Mouse (Mus musculus) intestine, embryonic 16.5 days (tissue): ENCODE data around the gene Capg. TPM values are rescaled to one million over a fixed set of nuclear protein-coding genes. Genes with fewer than 3 reads are reported as not detected.

Experiments used
- ATAC-seq: fragments of 200-750 bp; cut with Nextera tagmentation; 2 replicates; pipeline ENCODE4 v1.8.0; 2017; ENCODE audit warnings: moderate TSS enrichment, moderate library complexity
- H3K27ac ChIP-seq: fragments of 300-500 bp; sonication (generic); 2 replicates; pipeline ENCODE4 v1.5.1; 2014; ENCODE audit warnings: mild to moderate bottlenecking, low read length
- H3K27me3 ChIP-seq: fragments of 300-500 bp; sonication (generic); replicated peaks from 2 replicates; pipeline ENCODE4 v1.6.1; 2014; ENCODE audit warnings: low read length, control low read depth, mixed read lengths; ENCODE audit not compliant: control insufficient read depth, insufficient read depth
- H3K36me3 ChIP-seq: fragments of 300-500 bp; sonication (generic); 2 replicates; pipeline ENCODE4 v1.6.1; 2014; ENCODE audit warnings: low read length, control low read depth; ENCODE audit not compliant: control insufficient read depth, insufficient read depth
- H3K4me1 ChIP-seq: fragments of 300-500 bp; sonication (generic); 2 replicates; pipeline ENCODE4 v1.6.1; 2014; ENCODE audit warnings: low read length, control low read depth, mixed read lengths; ENCODE audit not compliant: control insufficient read depth, insufficient read depth
- H3K4me2 ChIP-seq: fragments of 300-500 bp; sonication (generic); 2 replicates; pipeline ENCODE4 v1.6.1; 2014; ENCODE audit warnings: low read depth, low read length, control low read depth
- H3K4me3 ChIP-seq: fragments of 300-500 bp; sonication (generic); 2 replicates; pipeline ENCODE4 v1.5.1; 2014; ENCODE audit warnings: mild to moderate bottlenecking, low read length
- H3K9ac ChIP-seq: fragments of 300-500 bp; sonication (generic); 2 replicates; pipeline ENCODE4 v1.6.1; 2014; ENCODE audit warnings: low read depth, low read length
- H3K9me3 ChIP-seq: fragments of 300-500 bp; sonication (generic); 2 replicates; pipeline ENCODE4 v1.6.1; 2016; ENCODE audit warnings: low read length, control low read depth; ENCODE audit not compliant: control insufficient read depth
- WGBS: fragments of 180-500 bp; shearing (Covaris S2); extraction: QIAGEN DNeasy Blood & Tissue Kit; methylation state at CpG from one replicate; pipeline ENCODE4 v1.1.7; 2014; 5-methylcytosine and 5-hydroxymethylcytosine counted together
- polyA plus RNA-seq: library from polyadenylated mRNA; unstranded; fragments of >200 nt; fragmentation: Nextera tagmentation; extraction: Ambion mirVana; gene quantifications from 2 replicates; pipeline ENCODE4 v1.2.1, GENCODE M21; 2015

Capg gene
- polyA plus RNA-seq, 1 experiment from 2014 or later: 35.2 TPM

DNA sequence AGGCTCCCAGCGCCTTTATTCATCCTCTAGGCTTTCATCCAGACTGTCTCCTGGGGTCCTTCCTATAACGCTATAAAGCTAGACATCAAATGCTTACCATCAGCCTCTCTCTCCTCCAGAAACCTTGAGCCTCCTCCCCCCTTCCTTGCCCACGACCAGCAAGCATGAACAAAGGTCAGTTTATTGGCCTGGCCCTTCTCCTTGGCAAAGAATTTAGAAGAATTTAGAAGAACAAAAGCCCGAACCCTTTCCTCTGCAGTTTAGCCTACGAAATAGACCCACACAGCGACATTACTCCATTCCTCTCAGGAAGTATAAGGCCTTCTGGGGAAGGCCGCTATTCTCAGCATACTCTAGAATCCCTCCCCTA, 31.1 kb upstream of the Capg start:
- ATAC-seq: 0 out of 2 replicates have a peak, but pooled peaks have one; percentile 2
- Histone ChIP-seq H3K4me1 (peaks cover 17% of the 10 kb centered on the region), H3K4me3 (peak overlapping the region; percentile 46), H3K9ac (peak overlapping the region; percentile 72), H3K9me3 (no peaks in the 10 kb centered on the region), H3K27me3 (no peaks in the 10 kb centered on the region), H3K36me3 (no peaks in the 10 kb centered on the region), H3K4me2 (peak overlapping the region; percentile 69), H3K27ac (peak overlapping the region; percentile 86)
- 46% methylated on average over 7 of the region's 7 CpGs for WGBS

DNA sequence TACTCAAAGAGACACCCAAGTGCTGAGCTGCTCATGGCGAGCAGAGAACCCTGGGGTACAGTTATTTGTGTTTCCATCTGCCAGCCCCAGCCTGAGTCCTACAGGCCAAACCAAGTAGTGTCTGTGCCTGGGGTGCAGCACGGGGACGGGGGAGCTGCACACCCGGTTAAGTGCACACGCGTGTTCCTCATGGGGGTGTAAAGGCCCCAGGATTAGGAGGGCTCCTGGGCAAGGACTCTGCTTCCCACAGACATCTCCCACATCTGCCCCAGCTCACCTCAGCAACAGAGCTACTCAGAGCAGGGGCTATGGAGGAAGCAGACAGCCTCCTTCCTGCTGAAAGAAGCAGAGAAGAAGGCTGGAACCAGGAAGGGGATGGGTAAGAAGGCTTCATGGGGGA, 28.5 kb upstream of the Capg start:
- H3K27me3 ChIP-seq: no peaks in the 10 kb centered on the region
- ATAC-seq: no peak
- no peaks in the 10 kb centered on the region for H3K9me3 ChIP-seq
- H3K4me2 ChIP-seq: no peak overlapping the region
- no peak overlapping the region for H3K4me3 ChIP-seq
- 93% methylated on average over 6 of the region's 6 CpGs for WGBS
- peaks cover 23% of the 10 kb centered on the region for H3K4me1 ChIP-seq
- H3K9ac ChIP-seq: no peak overlapping the region
- no peak overlapping the region for H3K27ac ChIP-seq
- H3K36me3 ChIP-seq: no peaks in the 10 kb centered on the region

DNA sequence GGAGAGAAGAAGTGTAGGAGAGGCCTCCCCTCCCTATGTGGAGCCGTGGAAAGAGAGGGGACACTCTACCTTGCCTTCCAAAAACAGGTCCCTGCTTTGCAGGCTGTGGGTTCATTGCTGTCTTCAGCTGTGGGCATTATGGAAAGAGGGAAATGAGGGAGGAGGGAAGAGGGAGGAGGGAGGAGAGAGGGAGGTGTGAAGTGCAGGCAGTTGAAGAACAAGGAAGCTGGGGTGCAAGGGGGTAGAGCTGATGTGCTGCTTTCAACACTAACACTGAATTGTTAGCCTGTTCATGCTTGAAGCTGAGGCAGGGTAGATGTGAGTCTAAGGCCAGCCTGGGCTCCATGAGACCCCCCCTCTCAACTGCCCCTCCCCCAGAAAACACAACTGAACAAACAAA, 25.3 kb upstream of the Capg start:
- 76% methylated on average over 1 of the region's 1 CpGs for WGBS
- Histone ChIP-seq H3K27ac (no peak overlapping the region), H3K36me3 (no peaks in the 10 kb centered on the region), H3K4me1 (peaks cover 9% of the 10 kb centered on the region), H3K4me3 (no peak overlapping the region), H3K9ac (no peak overlapping the region), H3K27me3 (no peaks in the 10 kb centered on the region), H3K4me2 (no peak overlapping the region), H3K9me3 (no peaks in the 10 kb centered on the region)
- ATAC-seq: no peak

DNA sequence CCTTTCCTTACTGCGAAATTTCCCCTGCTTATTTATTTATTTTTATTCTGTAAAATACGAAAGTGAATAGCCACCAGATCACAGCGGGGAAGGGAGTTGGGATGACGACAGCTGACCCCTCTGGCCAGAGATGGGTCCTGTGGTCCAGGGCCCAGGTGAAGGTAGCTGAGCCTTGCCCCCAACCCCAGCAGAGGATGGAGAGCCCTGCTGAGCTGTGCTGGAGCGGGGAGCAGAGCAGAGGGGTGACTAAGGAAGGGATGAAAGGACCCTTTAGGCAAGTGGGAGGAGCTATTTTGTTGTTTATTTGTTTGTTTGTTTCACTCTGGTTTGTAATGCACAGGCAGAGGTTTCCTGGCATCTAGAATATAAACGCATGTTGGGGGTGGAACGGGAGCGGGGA, 24.9 kb upstream of the Capg start:
- no peaks in the 10 kb centered on the region for H3K27me3 ChIP-seq
- ATAC-seq: no peak
- H3K27ac ChIP-seq: no peak overlapping the region
- no peaks in the 10 kb centered on the region for H3K36me3 ChIP-seq
- no peaks in the 10 kb centered on the region for H3K9me3 ChIP-seq
- H3K4me3 ChIP-seq: no peak overlapping the region
- WGBS: 40% methylated on average over 8 of the region's 8 CpGs
- peaks cover 9% of the 10 kb centered on the region for H3K4me1 ChIP-seq
- no peak overlapping the region for H3K4me2 ChIP-seq
- H3K9ac ChIP-seq: no peak overlapping the region

DNA sequence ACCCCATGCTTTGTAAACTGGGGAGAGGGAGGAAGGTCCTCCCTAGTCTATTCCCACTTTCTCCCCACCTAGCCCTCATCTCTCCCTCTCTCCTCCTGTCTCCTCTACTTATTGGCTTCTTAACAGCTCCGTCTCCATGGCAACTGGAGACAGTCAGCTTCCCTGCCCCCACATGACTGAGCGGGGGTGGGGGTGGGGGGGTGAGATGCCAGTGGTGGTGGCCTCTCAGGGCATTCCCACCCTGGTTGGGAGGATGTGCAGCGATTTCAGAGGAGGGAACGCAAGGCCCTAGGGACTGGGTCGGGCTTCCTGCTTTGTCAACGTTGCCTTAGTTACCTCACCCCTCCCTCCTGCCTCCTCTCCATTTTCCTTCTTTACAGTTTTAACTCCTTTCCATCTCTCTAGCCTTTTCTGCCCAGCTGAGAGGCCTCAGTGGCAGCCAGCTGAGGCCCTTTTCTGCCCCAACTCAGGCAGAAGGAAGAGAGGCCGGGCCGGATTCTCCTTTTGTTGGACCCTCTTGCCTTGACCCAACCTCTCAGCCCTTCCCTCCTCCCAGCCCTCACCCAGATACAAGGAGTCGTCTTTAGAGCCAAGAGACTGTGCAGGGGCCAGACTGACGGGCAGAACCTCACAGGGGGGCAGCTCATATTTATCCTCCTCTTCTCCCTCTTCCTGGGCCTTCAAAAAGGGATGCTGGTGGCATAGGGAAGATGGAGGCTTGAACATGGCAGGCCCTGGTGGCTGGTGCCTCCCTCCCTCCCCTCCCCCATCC, 24.1 kb upstream of the Capg start:
- peak overlapping the region; percentile 56; the same call in 1 of the 2 replicates for H3K27ac ChIP-seq
- peak; percentile 47; the same call in 1 of the 2 replicates for ATAC-seq
- WGBS: 26% methylated on average over 10 of the region's 10 CpGs
- no peaks in the 10 kb centered on the region for H3K36me3 ChIP-seq
- peaks cover 9% of the 10 kb centered on the region for H3K4me1 ChIP-seq
- H3K27me3 ChIP-seq: no peaks in the 10 kb centered on the region
- 0 out of 2 replicates have a peak overlapping the region, but pooled peaks have one; percentile 10 for H3K9ac ChIP-seq
- no peak overlapping the region for H3K4me2 ChIP-seq
- no peak overlapping the region for H3K4me3 ChIP-seq
- H3K9me3 ChIP-seq: no peaks in the 10 kb centered on the region

DNA sequence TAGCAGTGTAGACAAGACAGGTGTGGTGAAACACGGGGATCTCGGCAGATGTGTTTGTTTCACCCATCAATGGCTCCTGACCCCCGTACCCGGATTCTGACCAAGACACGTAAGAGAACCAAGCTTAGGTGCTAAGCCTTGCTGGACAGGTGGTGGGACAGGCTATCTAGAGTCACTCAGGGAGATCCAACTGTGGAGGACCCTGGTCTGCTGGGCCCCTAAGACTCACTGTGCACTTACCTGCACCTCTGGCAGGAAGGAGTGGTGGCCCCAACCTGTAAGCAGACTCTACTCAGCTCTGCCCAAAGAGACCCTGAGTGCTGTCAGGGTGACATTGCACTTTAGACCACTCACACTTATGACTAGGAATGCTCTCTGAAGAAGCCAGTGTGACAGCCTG, 23.3 kb upstream of the Capg start:
- Histone ChIP-seq H3K36me3 (no peaks in the 10 kb centered on the region), H3K9ac (no peak overlapping the region), H3K4me1 (peaks cover 9% of the 10 kb centered on the region), H3K9me3 (no peaks in the 10 kb centered on the region), H3K27me3 (no peaks in the 10 kb centered on the region), H3K27ac (no peak overlapping the region), H3K4me2 (no peak overlapping the region), H3K4me3 (no peak overlapping the region)
- no peak for ATAC-seq
- 93% methylated on average over 5 of the region's 5 CpGs for WGBS

DNA sequence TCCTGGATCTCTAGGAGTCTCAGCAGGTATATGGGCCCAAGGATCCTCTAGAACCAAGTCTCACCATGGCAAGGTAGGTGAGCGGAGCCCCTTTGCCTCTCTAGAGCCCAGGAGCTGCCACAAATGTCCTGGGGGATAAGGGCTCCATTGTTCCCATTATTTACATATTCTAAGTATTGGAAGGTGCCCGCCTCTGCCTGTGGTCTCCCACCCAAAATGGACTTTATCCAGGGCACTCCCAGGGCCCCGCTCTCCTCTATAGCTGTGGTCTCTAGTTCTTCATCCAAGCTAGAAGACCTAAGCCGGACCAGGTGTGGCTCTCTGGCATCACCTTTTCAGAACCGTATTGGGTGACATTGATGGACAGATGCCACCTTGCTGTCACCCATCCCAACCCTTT, 22.6 kb upstream of the Capg start, which contains the start of gene Sh2d6:
Sh2d6 (minus strand) TSS at position 101 of the 400 bp plus-strand sequence.
- 68% methylated on average over 5 of the region's 5 CpGs for WGBS
- H3K9me3 ChIP-seq: no peaks in the 10 kb centered on the region
- H3K27me3 ChIP-seq: no peaks in the 10 kb centered on the region
- H3K27ac ChIP-seq: no peak within 1 kb of the TSS
- H3K4me3 ChIP-seq: no peak within 1 kb of the TSS
- H3K4me1 ChIP-seq: peaks cover 9% of the 10 kb centered on the region
- H3K36me3 ChIP-seq: no peaks in the 10 kb centered on the region
- no peak for ATAC-seq
- H3K9ac ChIP-seq: no peak within 1 kb of the TSS
- H3K4me2 ChIP-seq: no peak within 1 kb of the TSS

DNA sequence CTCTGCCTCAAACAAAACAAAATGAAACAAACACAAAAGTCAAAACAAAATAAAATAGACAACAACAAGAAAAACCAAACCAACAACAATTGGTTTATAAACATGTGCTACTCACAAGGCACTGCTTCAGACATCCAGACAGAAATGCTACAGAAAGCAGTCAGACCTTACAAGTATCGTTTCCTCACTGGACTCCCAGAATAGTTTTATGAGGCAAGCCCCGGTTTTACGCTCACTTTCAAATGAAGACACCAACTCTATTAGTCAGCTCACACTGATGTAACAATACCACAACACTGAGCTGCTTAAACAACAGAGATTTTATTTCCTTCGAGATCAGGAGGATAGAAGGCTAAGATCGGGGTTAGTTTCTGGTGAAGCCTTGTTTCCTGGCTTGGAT, 21.9 kb upstream of the Capg start:
- Histone ChIP-seq H3K9me3 (no peaks in the 10 kb centered on the region), H3K4me3 (no peak overlapping the region), H3K4me1 (peaks cover 9% of the 10 kb centered on the region), H3K9ac (no peak overlapping the region), H3K4me2 (no peak overlapping the region), H3K27me3 (no peaks in the 10 kb centered on the region), H3K36me3 (no peaks in the 10 kb centered on the region), H3K27ac (no peak overlapping the region)
- ATAC-seq: no peak
- WGBS: 74% methylated on average over 5 of the region's 5 CpGs

DNA sequence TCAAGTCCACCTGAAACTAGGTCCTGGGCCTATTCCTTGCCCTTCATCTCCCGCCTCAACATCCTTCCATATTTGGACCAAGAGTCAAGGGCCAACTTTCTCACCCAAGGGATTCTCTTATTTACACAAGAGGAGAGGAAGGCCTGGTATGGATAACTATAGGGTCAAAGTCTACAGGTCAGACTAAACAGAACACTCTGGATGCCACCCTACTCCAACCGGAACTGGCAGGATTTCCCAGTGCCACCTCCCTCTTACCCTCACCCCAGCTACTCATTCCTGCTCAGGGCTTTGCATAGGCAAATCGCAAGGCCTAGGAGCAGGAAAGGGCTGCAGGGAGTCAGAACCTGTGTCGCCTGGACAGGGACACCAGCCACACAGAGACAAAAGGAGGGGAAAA, 21.0 kb upstream of the Capg start:
- Histone ChIP-seq H3K4me2 (no peak overlapping the region), H3K36me3 (no peaks in the 10 kb centered on the region), H3K27ac (no peak overlapping the region), H3K4me1 (peaks cover 9% of the 10 kb centered on the region), H3K27me3 (no peaks in the 10 kb centered on the region), H3K4me3 (no peak overlapping the region), H3K9ac (no peak overlapping the region), H3K9me3 (no peaks in the 10 kb centered on the region)
- ATAC-seq: peak; percentile 48
- 70% methylated on average over 4 of the region's 4 CpGs for WGBS

DNA sequence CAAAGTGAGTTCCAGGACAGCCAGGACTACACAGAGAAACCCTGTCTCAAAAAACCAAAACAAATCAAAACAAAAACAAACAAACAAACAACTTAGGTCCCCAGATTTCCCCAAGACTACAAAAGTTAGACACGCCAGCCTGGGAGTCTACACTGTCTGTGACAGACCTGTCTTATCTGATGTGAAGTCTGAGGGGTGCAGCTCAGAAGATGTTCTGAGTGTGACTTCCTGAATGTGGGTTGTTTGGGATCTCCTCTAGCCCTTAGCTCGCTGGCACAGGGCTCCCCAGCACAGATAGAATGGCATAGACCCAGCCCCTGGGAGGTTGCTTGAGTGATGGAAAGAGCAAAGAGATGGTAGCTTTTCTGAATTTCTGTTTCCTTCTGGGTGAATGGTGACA, 20.0 kb upstream of the Capg start:
- Histone ChIP-seq H3K36me3 (no peaks in the 10 kb centered on the region), H3K27me3 (no peaks in the 10 kb centered on the region), H3K9me3 (no peaks in the 10 kb centered on the region), H3K4me1 (peaks cover 9% of the 10 kb centered on the region), H3K4me2 (no peak overlapping the region), H3K9ac (no peak overlapping the region), H3K4me3 (no peak overlapping the region), H3K27ac (no peak overlapping the region)
- WGBS: 85% methylated on average over 2 of the region's 2 CpGs
- ATAC-seq: no peak
